Mouse (Mus musculus): ENCODE measurements around the gene Ms4a15. TPM values are rescaled to one million over a fixed set of nuclear protein-coding genes. Genes with fewer than 3 reads are reported as not detected.

Ms4a15 gene
- polyA plus RNA-seq, 1 experiment from 2014 or later, result not detected

DNA sequence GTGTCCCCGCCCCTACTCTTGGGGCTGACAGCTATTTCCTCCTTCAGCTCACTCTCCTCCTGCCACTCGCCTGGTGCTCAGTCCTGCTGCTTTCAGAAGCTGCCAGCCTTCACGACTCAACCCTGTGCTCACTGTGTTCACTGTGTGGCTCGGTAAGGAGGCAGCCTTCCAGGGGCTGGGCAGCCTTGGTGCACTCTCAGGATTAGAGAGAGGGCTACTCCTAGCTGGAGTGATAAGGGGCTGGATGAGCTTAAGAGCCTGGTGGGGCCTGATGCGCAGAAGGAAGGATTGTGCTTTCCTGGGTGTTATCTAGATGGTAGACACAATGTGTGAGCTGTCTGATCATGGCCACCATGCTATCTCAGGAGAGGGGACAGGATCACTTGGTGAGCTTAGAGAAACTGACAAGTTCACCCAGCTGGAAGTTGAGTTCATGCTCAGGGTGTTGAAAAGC lies 55.9 kb downstream of the Ms4a15 start, which contains the start of gene Ptgdr2:
Gene Ptgdr2, plus strand, starts transcription at position 51 of the 454 bp plus-strand sequence.
- peaks cover 4% of the 10 kb centered on the region for H3K36me3 ChIP-seq
- no peaks in the 10 kb centered on the region for H3K9me3 ChIP-seq (replicated peaks)
- no peak within 1 kb of the TSS for H3K9ac ChIP-seq
- no peak within 1 kb of the TSS for H3K4me2 ChIP-seq
- WGBS, result 47% methylated on average over 5 of the region's 5 CpGs
- no peak for ATAC-seq (replicated peaks; ENCODE audit: low FRiP score)
- no peak within 1 kb of the TSS for H3K27ac ChIP-seq
- no peak within 1 kb of the TSS for H3K4me3 ChIP-seq (replicated peaks)
- H3K4me1 ChIP-seq, result peaks cover 13% of the 10 kb centered on the region
- no peaks in the 10 kb centered on the region for H3K27me3 ChIP-seq

DNA sequence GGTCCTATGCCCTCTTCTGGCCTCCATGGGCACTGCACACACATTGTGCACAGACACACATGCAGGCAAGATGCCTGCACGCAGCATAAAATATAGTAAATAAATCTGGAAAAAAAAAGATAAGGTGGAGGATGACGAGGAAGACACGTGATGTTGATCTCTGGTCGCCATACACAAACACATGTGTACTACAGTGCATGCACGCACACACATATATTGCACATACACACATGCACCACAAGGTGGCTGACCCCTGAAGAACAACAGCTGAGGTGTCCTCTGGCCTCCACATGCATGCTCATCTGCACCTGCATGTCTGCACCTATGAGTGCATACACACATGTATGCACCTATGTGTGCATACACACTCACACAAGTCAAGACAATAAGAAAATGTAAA lies 57.0 kb downstream of the Ms4a15 start:
- Histone ChIP-seq H3K4me2 (no peak overlapping the region), H3K36me3 (no peaks in the 10 kb centered on the region), H3K4me3 (replicated peaks) (no peak overlapping the region), H3K9ac (no peak overlapping the region), H3K27me3 (no peaks in the 10 kb centered on the region), H3K4me1 (peaks cover 11% of the 10 kb centered on the region), H3K27ac (no peak overlapping the region), H3K9me3 (replicated peaks) (no peaks in the 10 kb centered on the region)
- no peak for ATAC-seq (replicated peaks; ENCODE audit: low FRiP score)
- WGBS, result 86% methylated on average over 5 of the region's 5 CpGs

DNA sequence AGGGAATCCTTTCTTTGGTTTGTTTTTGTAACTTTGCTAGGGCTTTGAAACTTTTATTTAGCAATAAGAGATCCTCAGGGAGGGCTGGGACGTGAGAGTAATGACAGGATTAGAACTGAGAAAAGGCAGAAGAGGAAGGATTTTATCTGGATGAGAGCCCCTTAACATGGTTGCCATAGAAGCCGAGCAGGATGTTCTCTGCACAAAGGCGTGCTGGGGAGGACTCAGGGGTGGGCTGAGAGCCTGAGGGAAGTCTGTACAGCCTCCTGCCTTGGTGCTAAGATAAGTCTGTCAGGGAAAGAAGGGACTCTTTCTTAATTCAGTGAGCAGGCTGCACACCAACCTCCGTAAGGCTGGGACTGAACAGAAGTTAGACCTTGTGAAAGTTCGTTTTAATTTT lies 58.0 kb downstream of the Ms4a15 start:
- no peak overlapping the region for H3K4me3 ChIP-seq (replicated peaks)
- H3K9me3 ChIP-seq (replicated peaks), result no peaks in the 10 kb centered on the region
- no peaks in the 10 kb centered on the region for H3K27me3 ChIP-seq
- no peak overlapping the region for H3K9ac ChIP-seq
- ATAC-seq (replicated peaks; ENCODE audit: low FRiP score), result no peak
- H3K27ac ChIP-seq, result no peak overlapping the region
- no peak overlapping the region for H3K4me2 ChIP-seq
- peaks cover under 1% of the 10 kb centered on the region; the same call in 1 of the 2 replicates for H3K4me1 ChIP-seq
- WGBS, result 62% methylated on average over 5 of the region's 5 CpGs
- H3K36me3 ChIP-seq, result no peaks in the 10 kb centered on the region

DNA sequence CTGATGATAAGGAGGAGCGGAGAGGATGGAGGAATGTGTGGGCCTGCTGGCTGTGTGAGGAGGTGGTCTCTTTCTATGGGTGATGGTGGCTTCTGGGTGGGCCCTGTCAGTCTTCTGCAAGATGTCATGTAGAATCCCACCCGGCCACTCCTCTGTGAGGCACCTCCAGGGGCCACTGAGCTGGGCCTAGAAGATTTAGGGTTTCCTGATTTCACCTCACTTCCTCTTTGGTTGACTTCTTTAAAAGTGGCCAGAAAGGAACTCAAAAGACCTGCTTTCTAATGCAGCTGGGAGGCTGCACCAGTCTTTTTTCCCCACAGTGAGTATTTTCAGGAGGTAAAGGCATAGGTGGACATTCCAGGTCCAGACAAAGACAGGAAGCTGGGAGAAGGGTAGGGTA lies 62.4 kb downstream of the Ms4a15 start:
- no peak overlapping the region for H3K4me2 ChIP-seq
- H3K36me3 ChIP-seq, result no peaks in the 10 kb centered on the region
- H3K9me3 ChIP-seq (replicated peaks), result no peaks in the 10 kb centered on the region
- H3K27ac ChIP-seq, result no peak overlapping the region
- H3K4me3 ChIP-seq (replicated peaks), result no peak overlapping the region
- WGBS, result 78% methylated on average over 2 of the region's 2 CpGs
- peaks cover 17% of the 10 kb centered on the region for H3K4me1 ChIP-seq
- no peak for ATAC-seq (replicated peaks; ENCODE audit: low FRiP score)
- H3K27me3 ChIP-seq, result no peaks in the 10 kb centered on the region
- H3K9ac ChIP-seq, result no peak overlapping the region

Other genes with a start within 250 kb of the Ms4a15 start
- gene Cd6, start 163.2 kb downstream of the Ms4a15 start, polyA plus RNA-seq (2015; fragmentation: Nextera tagmentation; extraction: Ambion mirVana), result 0.26 TPM in 1 of 2 replicates, not detected in the other
- 0.31 and 0.39 TPM in 2 replicates for gene Slc15a3, start 153.5 kb downstream of the Ms4a15 start, polyA plus RNA-seq (2015; fragmentation: Nextera tagmentation; extraction: Ambion mirVana)
- 77.5 and 89.7 TPM in 2 replicates for gene Tmem132a, start 123.3 kb downstream of the Ms4a15 start, polyA plus RNA-seq (2015; fragmentation: Nextera tagmentation; extraction: Ambion mirVana)
- 93.6 and 105 TPM in 2 replicates for gene Tmem109, start 111.2 kb downstream of the Ms4a15 start, polyA plus RNA-seq (2015; fragmentation: Nextera tagmentation; extraction: Ambion mirVana)
- 48.1 and 49.4 TPM in 2 replicates for gene Prpf19, start 98.0 kb downstream of the Ms4a15 start, polyA plus RNA-seq (2015; fragmentation: Nextera tagmentation; extraction: Ambion mirVana)
- not detected in 2 replicates for gene Zp1, start 72.6 kb downstream of the Ms4a15 start, polyA plus RNA-seq (2015; fragmentation: Nextera tagmentation; extraction: Ambion mirVana)
- gene Ptgdr2, start 56.1 kb downstream of the Ms4a15 start, polyA plus RNA-seq (2015; fragmentation: Nextera tagmentation; extraction: Ambion mirVana), result 0.08 and 0.09 TPM in 2 replicates
- 33.1 and 33.4 TPM in 2 replicates for gene Ccdc86, start 44.0 kb downstream of the Ms4a15 start, polyA plus RNA-seq (2015; fragmentation: Nextera tagmentation; extraction: Ambion mirVana)
- 0.31 TPM in 1 of 2 replicates, not detected in the other for gene Ms4a10, start 18.6 kb downstream of the Ms4a15 start, polyA plus RNA-seq (2015; fragmentation: Nextera tagmentation; extraction: Ambion mirVana)
- not detected in 2 replicates for gene Ms4a18, start 24.8 kb upstream of the Ms4a15 start, polyA plus RNA-seq (2015; fragmentation: Nextera tagmentation; extraction: Ambion mirVana)
- 2.4 TPM in 1 of 2 replicates, not detected in the other for gene Ms4a8a, start 87.9 kb upstream of the Ms4a15 start, polyA plus RNA-seq (2015; fragmentation: Nextera tagmentation; extraction: Ambion mirVana)
- gene 1700017D01Rik, start 137.6 kb upstream of the Ms4a15 start, polyA plus RNA-seq (2015; fragmentation: Nextera tagmentation; extraction: Ambion mirVana), result not detected in 2 replicates
- gene 1700025F22Rik, start 172.1 kb upstream of the Ms4a15 start, polyA plus RNA-seq (2015; fragmentation: Nextera tagmentation; extraction: Ambion mirVana), result not detected in 2 replicates
- gene Ms4a13, start 203.5 kb upstream of the Ms4a15 start, polyA plus RNA-seq (2015; fragmentation: Nextera tagmentation; extraction: Ambion mirVana), result not detected in 2 replicates
- 0.09 TPM in 1 of 2 replicates, not detected in the other for gene Ms4a12, start 239.2 kb upstream of the Ms4a15 start, polyA plus RNA-seq (2015; fragmentation: Nextera tagmentation; extraction: Ambion mirVana)